Mouse (Mus musculus) T-helper 2 cell (primary cell): ENCODE results near the gene Ubqln4.
"Not testable (repeated sequence)": the region's sequence is repeated elsewhere in the genome, so short reads cannot be mapped to it uniquely, and the experiment has no call there.

Source experiments
- in situ Hi-C: fragments of 300-600 bp; cut with MboI, MseI; formaldehyde crosslinking; loops from one replicate; pipeline ENCODE4 v1.15.1; 2025; ENCODE audit warnings: high pct_unique_total_duplicates

Ubqln4 gene

GRCm38 (mm10) chr3:88596547-88596946 lies 43.0 kb downstream of the Ubqln4 start:
- in situ Hi-C loops: not testable (repeated sequence)

- in situ Hi-C loops: loop anchor here (5.0 to 10.0 kb wide), 2 partner anchors 35 to 1272 kb away; no protein-coding TSS in a partner anchor
Observed at GRCm38 (mm10) chr3:88602466-88602865, 48.9 kb downstream of the Ubqln4 start.

GRCm38 (mm10) chr3:88603714-88604161 lies 50.2 kb downstream of the Ubqln4 start:
- in situ Hi-C loops: loop anchor here (5.0 to 10.0 kb wide), 2 partner anchors 34 to 1271 kb away; no protein-coding TSS in a partner anchor

GRCm38 (mm10) chr3:88604863-88605262 lies 51.3 kb downstream of the Ubqln4 start:
- in situ Hi-C loops: loop anchor here (5.0 to 10.0 kb wide), 2 partner anchors 32 to 1270 kb away; no protein-coding TSS in a partner anchor

GRCm38 (mm10) chr3:88605666-88606065 lies 52.1 kb downstream of the Ubqln4 start, which contains the start of gene Arhgef2:
Arhgef2 (plus strand) TSS chr3:88605966.
- in situ Hi-C loops: loop anchor here (10.0 kb wide), 1 partner anchor 1269 kb away; no protein-coding TSS in a partner anchor

- in situ Hi-C loops: loop anchor here (10.0 kb wide), 1 partner anchor 1268 kb away; no protein-coding TSS in a partner anchor
Observed at GRCm38 (mm10) chr3:88607065-88607757, 53.7 kb downstream of the Ubqln4 start.

- in situ Hi-C loops: loop anchor here (10.0 kb wide), 1 partner anchor 1267 kb away; no protein-coding TSS in a partner anchor
Observed at GRCm38 (mm10) chr3:88607758-88608138, 54.2 kb downstream of the Ubqln4 start.

- in situ Hi-C loops: loop anchor here (10.0 kb wide), 1 partner anchor 1266 kb away; no protein-coding TSS in a partner anchor
Observed at GRCm38 (mm10) chr3:88609066-88609465, 55.5 kb downstream of the Ubqln4 start.

- in situ Hi-C loops: no loop called here
Observed at GRCm38 (mm10) chr3:88614418-88614817, 60.9 kb downstream of the Ubqln4 start.

GRCm38 (mm10) chr3:88615117-88615516 lies 61.6 kb downstream of the Ubqln4 start:
- in situ Hi-C loops: no loop called here

- in situ Hi-C loops: no loop called here
Observed at GRCm38 (mm10) chr3:88615902-88616391, 62.4 kb downstream of the Ubqln4 start.

- in situ Hi-C loops: no loop called here
Observed at GRCm38 (mm10) chr3:88616951-88617500, 63.5 kb downstream of the Ubqln4 start.

GRCm38 (mm10) chr3:88618074-88618871 lies 64.7 kb downstream of the Ubqln4 start:
- in situ Hi-C loops: no loop called here
